Mouse (Mus musculus): ENCODE data around the gene Noa1. TPM values are rescaled to one million over a fixed set of nuclear protein-coding genes. Genes with fewer than 3 reads are reported as not detected.

Noa1 gene
- total RNA-seq, 2 experiments from 2014 or later = 4.4 to 6.6 TPM

- ATAC-seq (replicated peaks; ENCODE audit: low FRiP score, poor library complexity, severe bottlenecking) = no peak
Measured at GRCm38 (mm10) chr5:77260141-77260540, 49.7 kb downstream of the Noa1 start.

- no peak for ATAC-seq (replicated peaks; ENCODE audit: low FRiP score, poor library complexity, severe bottlenecking)
Measured at GRCm38 (mm10) chr5:77259315-77259714, 50.6 kb downstream of the Noa1 start.

GRCm38 (mm10) chr5:77257603-77258002 is 52.3 kb downstream of the Noa1 start:
- no peak for ATAC-seq (replicated peaks; ENCODE audit: low FRiP score, poor library complexity, severe bottlenecking)

- no peak for ATAC-seq (replicated peaks; ENCODE audit: low FRiP score, poor library complexity, severe bottlenecking)
Measured at GRCm38 (mm10) chr5:77254402-77254801, 55.5 kb downstream of the Noa1 start.

- no peak for ATAC-seq (replicated peaks; ENCODE audit: low FRiP score, poor library complexity, severe bottlenecking)
Measured at GRCm38 (mm10) chr5:77253154-77253553, 56.7 kb downstream of the Noa1 start.

GRCm38 (mm10) chr5:77252115-77252827 is 57.6 kb downstream of the Noa1 start:
- ATAC-seq (replicated peaks; ENCODE audit: low FRiP score, poor library complexity, severe bottlenecking) = no peak

GRCm38 (mm10) chr5:77251656-77252055 is 58.2 kb downstream of the Noa1 start:
- ATAC-seq (replicated peaks; ENCODE audit: low FRiP score, poor library complexity, severe bottlenecking) = no peak

- no peak for ATAC-seq (replicated peaks; ENCODE audit: low FRiP score, poor library complexity, severe bottlenecking)
Measured at GRCm38 (mm10) chr5:77250083-77250482, 59.8 kb downstream of the Noa1 start.

GRCm38 (mm10) chr5:77245787-77246671 is 63.9 kb downstream of the Noa1 start:
- ATAC-seq (replicated peaks; ENCODE audit: low FRiP score, poor library complexity, severe bottlenecking) = no peak

- no peak for ATAC-seq (replicated peaks; ENCODE audit: low FRiP score, poor library complexity, severe bottlenecking)
Measured at GRCm38 (mm10) chr5:77245463-77245786, 64.5 kb downstream of the Noa1 start.

- no peak for ATAC-seq (replicated peaks; ENCODE audit: low FRiP score, poor library complexity, severe bottlenecking)
Measured at GRCm38 (mm10) chr5:77244331-77244987, 65.4 kb downstream of the Noa1 start.

Other genes starting within 250 kb of the Noa1 start
- 11.3 TPM in 1 of 2 replicates, not detected in the other for gene Hopx, start 195.0 kb downstream of the Noa1 start, total RNA-seq (2015; ENCODE audit: low replicate concordance)
- 3.3 and 6.4 TPM in 2 replicates for gene Hopx, start 195.0 kb downstream of the Noa1 start, total RNA-seq (2017; ENCODE audit: low replicate concordance)
- gene Spink2, start 98.6 kb downstream of the Noa1 start, total RNA-seq (2015; ENCODE audit: low replicate concordance) = not detected in 2 replicates
- gene Spink2, start 98.6 kb downstream of the Noa1 start, total RNA-seq (2017; ENCODE audit: low replicate concordance) = not detected in 2 replicates
- 8.4 and 10.8 TPM in 2 replicates for gene Rest, start 44.6 kb downstream of the Noa1 start, total RNA-seq (2015; ENCODE audit: low replicate concordance)
- 8.5 and 12.5 TPM in 2 replicates for gene Rest, start 44.6 kb downstream of the Noa1 start, total RNA-seq (2017; ENCODE audit: low replicate concordance)
- 34.6 and 38.0 TPM in 2 replicates for gene Polr2b, start 63 bp upstream of the Noa1 start, total RNA-seq (2015; ENCODE audit: low replicate concordance)
- gene Polr2b, start 63 bp upstream of the Noa1 start, total RNA-seq (2017; ENCODE audit: low replicate concordance) = 38.7 and 69.1 TPM in 2 replicates
- 0.84 TPM in 1 of 2 replicates, not detected in the other for gene Igfbp7, start 98.0 kb upstream of the Noa1 start, total RNA-seq (2015; ENCODE audit: low replicate concordance)
- gene Igfbp7, start 98.0 kb upstream of the Noa1 start, total RNA-seq (2017; ENCODE audit: low replicate concordance) = 0.70 and 0.77 TPM in 2 replicates